Mouse (Mus musculus): ENCODE results near the gene Eftud2. TPM values are rescaled to one million over a fixed set of nuclear protein-coding genes. Genes with fewer than 3 reads are reported as not detected.
A peak's percentile ranks its signal among the peaks of the same experiment; 100 is the strongest.

The Eftud2 gene
- total and polyA plus RNA-seq, 2 experiments from 2014 or later, result 70.8 to 104 TPM

- no peaks in the 10 kb centered on the region for H3K27me3 ChIP-seq (ENCODE audit: insufficient read depth, low read length)
- H3K36me3 ChIP-seq (ENCODE audit: insufficient read depth, low read length), result no peaks in the 10 kb centered on the region
- WGBS, result 70% methylated on average over 2 of the region's 2 CpGs
- no peak overlapping the region for H3K27ac ChIP-seq
- no peak for ATAC-seq
- no peaks in the 10 kb centered on the region for H3K9me3 ChIP-seq (ENCODE audit: low read length)
- H3K4me3 ChIP-seq (ENCODE audit: low read length), result no peak overlapping the region
- TF ChIP-seq CTCF (IDR thresholded peaks at IDR 0.05; ENCODE audit: low read depth), result no peak
- no peak overlapping the region for H3K4me2 ChIP-seq (ENCODE audit: low read depth, low read length)
- DNase-seq (ENCODE audit: low spot score), result no peak
- H3K9ac ChIP-seq (replicated peaks; ENCODE audit: low read length), result no peak overlapping the region
- H3K4me1 ChIP-seq (ENCODE audit: insufficient read depth, low read length), result no peaks in the 10 kb centered on the region
These were observed 54.3 kb downstream of the Eftud2 start for GRCm38 (mm10) chr11:102826476-102826875.

- no peaks in the 10 kb centered on the region for H3K36me3 ChIP-seq (ENCODE audit: insufficient read depth, low read length)
- TF ChIP-seq CTCF (IDR thresholded peaks at IDR 0.05; ENCODE audit: low read depth), result no peak
- H3K4me2 ChIP-seq (ENCODE audit: low read depth, low read length), result no peak overlapping the region
- H3K9me3 ChIP-seq (ENCODE audit: low read length), result no peaks in the 10 kb centered on the region
- no peak overlapping the region for H3K4me3 ChIP-seq (ENCODE audit: low read length)
- DNase-seq (ENCODE audit: low spot score) (no peak), ATAC-seq (no peak)
- peaks cover 6% of the 10 kb centered on the region; the same call in 1 of the 2 replicates for H3K4me1 ChIP-seq (ENCODE audit: insufficient read depth, low read length)
- WGBS, result 55% methylated on average over 6 of the region's 6 CpGs
- H3K9ac ChIP-seq (replicated peaks; ENCODE audit: low read length), result no peak overlapping the region
- no peaks in the 10 kb centered on the region for H3K27me3 ChIP-seq (ENCODE audit: insufficient read depth, low read length)
- H3K27ac ChIP-seq, result no peak overlapping the region
These were observed 59.6 kb downstream of the Eftud2 start for GRCm38 (mm10) chr11:102821231-102821630.

GRCm38 (mm10) chr11:102820432-102820831 lies 60.4 kb downstream of the Eftud2 start:
- no peak overlapping the region for H3K4me3 ChIP-seq (ENCODE audit: low read length)
- H3K27ac ChIP-seq, result no peak overlapping the region
- WGBS, result 12% methylated on average over 3 of the region's 3 CpGs
- H3K4me1 ChIP-seq (ENCODE audit: insufficient read depth, low read length), result peaks cover 6% of the 10 kb centered on the region; the same call in 1 of the 2 replicates
- no peaks in the 10 kb centered on the region for H3K36me3 ChIP-seq (ENCODE audit: insufficient read depth, low read length)
- TF ChIP-seq CTCF (IDR thresholded peaks at IDR 0.05; ENCODE audit: low read depth), result no peak
- no peaks in the 10 kb centered on the region for H3K27me3 ChIP-seq (ENCODE audit: insufficient read depth, low read length)
- no peak for ATAC-seq
- H3K9me3 ChIP-seq (ENCODE audit: low read length), result no peaks in the 10 kb centered on the region
- H3K4me2 ChIP-seq (ENCODE audit: low read depth, low read length), result no peak overlapping the region
- no peak for DNase-seq (ENCODE audit: low spot score)
- H3K9ac ChIP-seq (replicated peaks; ENCODE audit: low read length), result no peak overlapping the region

GRCm38 (mm10) chr11:102819783-102820385 lies 60.9 kb downstream of the Eftud2 start:
- no peak overlapping the region for H3K27ac ChIP-seq
- peak overlapping the region; percentile 85 for H3K4me2 ChIP-seq (ENCODE audit: low read depth, low read length)
- DNase-seq (ENCODE audit: low spot score) (no peak), ATAC-seq (no peak)
- peaks cover 6% of the 10 kb centered on the region; the same call in 1 of the 2 replicates for H3K4me1 ChIP-seq (ENCODE audit: insufficient read depth, low read length)
- H3K36me3 ChIP-seq (ENCODE audit: insufficient read depth, low read length), result no peaks in the 10 kb centered on the region
- no peaks in the 10 kb centered on the region for H3K9me3 ChIP-seq (ENCODE audit: low read length)
- H3K9ac ChIP-seq (replicated peaks; ENCODE audit: low read length), result 0 out of 2 replicates have a peak overlapping the region, but pooled peaks have one; percentile 72
- no peaks in the 10 kb centered on the region for H3K27me3 ChIP-seq (ENCODE audit: insufficient read depth, low read length)
- no peak for TF ChIP-seq CTCF (IDR thresholded peaks at IDR 0.05; ENCODE audit: low read depth)
- WGBS, result 7% methylated on average over 14 of the region's 14 CpGs
- H3K4me3 ChIP-seq (ENCODE audit: low read length), result peak overlapping the region; percentile 79

- H3K4me2 ChIP-seq (ENCODE audit: low read depth, low read length), result peak within 1 kb of the TSS; percentile 85
- peak within 1 kb of the TSS; percentile 85 for H3K27ac ChIP-seq
- peak; percentile 50 for TF ChIP-seq CTCF (IDR thresholded peaks at IDR 0.05; ENCODE audit: low read depth)
- WGBS, result 0% methylated on average over 68 of the region's 97 CpGs
- DNase-seq (ENCODE audit: low spot score) (peak; percentile 86), ATAC-seq (peak; percentile 86)
- peak within 1 kb of the TSS; percentile 72 for H3K9ac ChIP-seq (replicated peaks; ENCODE audit: low read length)
- no peaks in the 10 kb centered on the region for H3K27me3 ChIP-seq (ENCODE audit: insufficient read depth, low read length)
- H3K4me1 ChIP-seq (ENCODE audit: insufficient read depth, low read length), result peaks cover 6% of the 10 kb centered on the region; the same call in 1 of the 2 replicates
- peak within 1 kb of the TSS; percentile 79 for H3K4me3 ChIP-seq (ENCODE audit: low read length)
- H3K36me3 ChIP-seq (ENCODE audit: insufficient read depth, low read length), result no peaks in the 10 kb centered on the region
- no peaks in the 10 kb centered on the region for H3K9me3 ChIP-seq (ENCODE audit: low read length)
These were observed 61.6 kb downstream of the Eftud2 start, which contains the start of gene Gjc1 for GRCm38 (mm10) chr11:102819021-102819782. Gene Gjc1, minus strand, starts transcription at chr11:102819700.

- peaks cover 6% of the 10 kb centered on the region; the same call in 1 of the 2 replicates for H3K4me1 ChIP-seq (ENCODE audit: insufficient read depth, low read length)
- peak; percentile 48; the same call in 1 of the 2 replicates for ATAC-seq
- H3K9me3 ChIP-seq (ENCODE audit: low read length), result no peaks in the 10 kb centered on the region
- TF ChIP-seq CTCF (IDR thresholded peaks at IDR 0.05; ENCODE audit: low read depth), result no peak
- H3K36me3 ChIP-seq (ENCODE audit: insufficient read depth, low read length), result no peaks in the 10 kb centered on the region
- H3K4me3 ChIP-seq (ENCODE audit: low read length), result peak overlapping the region; percentile 79
- H3K27me3 ChIP-seq (ENCODE audit: insufficient read depth, low read length), result no peaks in the 10 kb centered on the region
- WGBS, result under 1% methylated on average over 90 of the region's 92 CpGs
- peak overlapping the region; percentile 85 for H3K4me2 ChIP-seq (ENCODE audit: low read depth, low read length)
- H3K27ac ChIP-seq, result peak overlapping the region; percentile 85
- peak; percentile 44 for DNase-seq (ENCODE audit: low spot score)
- peak overlapping the region; percentile 72 for H3K9ac ChIP-seq (replicated peaks; ENCODE audit: low read length)
These were observed 62.4 kb downstream of the Eftud2 start for GRCm38 (mm10) chr11:102818121-102819020.
